Mouse (Mus musculus): ENCODE data around the gene Dbx2.
A peak's percentile ranks its signal among the peaks of the same experiment; 100 is the strongest.

Dbx2 gene

GRCm38 (mm10) chr15:95655860-95656259 is at the start of gene Dbx2:
TSS of gene Dbx2 (minus strand) at chr15:95655960.
- no peak for DNase-seq (ENCODE audit: low read depth, low spot score)

GRCm38 (mm10) chr15:95702206-95702605 is 46.4 kb upstream of the Dbx2 start:
- DNase-seq (ENCODE audit: low read depth, low spot score): no peak

- no peak for DNase-seq (ENCODE audit: low read depth, low spot score)
Observed at GRCm38 (mm10) chr15:95701573-95701972, 45.8 kb upstream of the Dbx2 start.

- no peak for DNase-seq (ENCODE audit: low read depth, low spot score)
Observed at GRCm38 (mm10) chr15:95699371-95699770, 43.6 kb upstream of the Dbx2 start.

GRCm38 (mm10) chr15:95693759-95694158 is 38.0 kb upstream of the Dbx2 start:
- no peak for DNase-seq (ENCODE audit: low read depth, low spot score)

- no peak for DNase-seq (ENCODE audit: low read depth, low spot score)
Observed at GRCm38 (mm10) chr15:95691594-95691993, 35.8 kb upstream of the Dbx2 start.

GRCm38 (mm10) chr15:95691129-95691528 is 35.4 kb upstream of the Dbx2 start:
- DNase-seq (ENCODE audit: low read depth, low spot score): no peak

- no peak for DNase-seq (ENCODE audit: low read depth, low spot score)
Observed at GRCm38 (mm10) chr15:95682620-95683019, 26.9 kb upstream of the Dbx2 start.

GRCm38 (mm10) chr15:95675645-95676044 is 19.9 kb upstream of the Dbx2 start:
- no peak for DNase-seq (ENCODE audit: low read depth, low spot score)

GRCm38 (mm10) chr15:95675176-95675575 is 19.4 kb upstream of the Dbx2 start:
- no peak for DNase-seq (ENCODE audit: low read depth, low spot score)

GRCm38 (mm10) chr15:95667209-95667608 is 11.4 kb upstream of the Dbx2 start:
- no peak for DNase-seq (ENCODE audit: low read depth, low spot score)

- no peak for DNase-seq (ENCODE audit: low read depth, low spot score)
Observed at GRCm38 (mm10) chr15:95665002-95665401, 9.2 kb upstream of the Dbx2 start.

- no peak for DNase-seq (ENCODE audit: low read depth, low spot score)
Observed at GRCm38 (mm10) chr15:95661718-95662117, 6.0 kb upstream of the Dbx2 start.

- no peak for DNase-seq (ENCODE audit: low read depth, low spot score)
Observed at GRCm38 (mm10) chr15:95660368-95660767, 4.6 kb upstream of the Dbx2 start.

- DNase-seq (ENCODE audit: low read depth, low spot score): no peak
Observed at GRCm38 (mm10) chr15:95654211-95654897, 1.4 kb downstream of the Dbx2 start.

- DNase-seq (ENCODE audit: low read depth, low spot score): no peak
Observed at GRCm38 (mm10) chr15:95653812-95654210, 1.9 kb downstream of the Dbx2 start.

- DNase-seq (ENCODE audit: low read depth, low spot score): no peak
Observed at GRCm38 (mm10) chr15:95652898-95653707, 2.7 kb downstream of the Dbx2 start.

- no peak for DNase-seq (ENCODE audit: low read depth, low spot score)
Observed at GRCm38 (mm10) chr15:95651824-95652223, 3.9 kb downstream of the Dbx2 start.

- DNase-seq (ENCODE audit: low read depth, low spot score): no peak
Observed at GRCm38 (mm10) chr15:95643505-95644029, 12.2 kb downstream of the Dbx2 start.

GRCm38 (mm10) chr15:95640347-95640746 is 15.4 kb downstream of the Dbx2 start:
- peak; percentile 70 for DNase-seq (ENCODE audit: low read depth, low spot score)

GRCm38 (mm10) chr15:95639829-95640134 is 16.0 kb downstream of the Dbx2 start:
- DNase-seq (ENCODE audit: low read depth, low spot score): no peak

GRCm38 (mm10) chr15:95639115-95639828 is 16.5 kb downstream of the Dbx2 start:
- no peak for DNase-seq (ENCODE audit: low read depth, low spot score)
